Mouse (Mus musculus) splenic B cell, adult 2 months (primary cell): ENCODE measurements around the gene Tdrd6.

ENCODE experiments used
- DNase-seq: peaks from one replicate; pipeline ENCODE4 v3.0.0-alpha.2; 2011; ENCODE audit warnings: low read depth, low spot score
- H3K27me3 ChIP-seq: 2 replicates; pipeline ENCODE4 v1.6.1; 2012; ENCODE audit warnings: mild to moderate bottlenecking, low read length, moderate library complexity, mixed read lengths; ENCODE audit not compliant: control insufficient read depth, poor library complexity, insufficient read depth, severe bottlenecking
- H3K36me3 ChIP-seq: 2 replicates; pipeline ENCODE4 v1.6.1; 2012; ENCODE audit warnings: mild to moderate bottlenecking, low read length, moderate library complexity, mixed read lengths; ENCODE audit not compliant: control insufficient read depth, poor library complexity, insufficient read depth, severe bottlenecking

The Tdrd6 gene

DNA sequence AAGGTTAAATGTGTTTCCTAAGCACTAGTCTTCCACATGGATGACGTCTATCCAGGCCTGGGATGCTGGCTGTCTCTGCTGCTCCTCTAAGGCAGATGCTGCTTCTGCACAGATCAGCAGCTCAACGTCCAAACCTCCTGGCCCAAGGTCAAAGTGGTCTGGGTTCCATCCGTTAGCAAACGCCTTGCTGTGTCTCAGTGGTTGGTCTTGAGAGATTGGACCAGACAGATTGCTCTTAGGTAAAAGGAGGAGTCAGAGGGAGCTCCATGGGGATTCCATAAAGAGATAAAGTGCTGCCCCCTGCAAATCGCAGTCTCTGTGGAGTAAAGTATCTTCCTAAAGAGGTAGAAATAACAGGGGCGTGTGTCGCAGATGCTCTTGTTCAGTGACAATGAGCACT lies 13.1 kb upstream of the Tdrd6 start:
- no peak for DNase-seq
- Histone ChIP-seq H3K27me3 (no peaks in the 10 kb centered on the region), H3K36me3 (no peaks in the 10 kb centered on the region)

- no peaks in the 10 kb centered on the region for H3K36me3 ChIP-seq
- no peak for DNase-seq
- no peaks in the 10 kb centered on the region for H3K27me3 ChIP-seq
These were observed 10.7 kb upstream of the Tdrd6 start for GRCm38 (mm10) chr17:43640825-43641224.

- Histone ChIP-seq H3K27me3 (no peaks in the 10 kb centered on the region), H3K36me3 (no peaks in the 10 kb centered on the region)
- no peak for DNase-seq
These were observed 7.0 kb upstream of the Tdrd6 start for GRCm38 (mm10) chr17:43637146-43637545.

GRCm38 (mm10) chr17:43630427-43630760 lies 295 bp upstream of the Tdrd6 start:
- H3K27me3 ChIP-seq, result no peaks in the 10 kb centered on the region
- H3K36me3 ChIP-seq, result no peaks in the 10 kb centered on the region
- DNase-seq, result no peak

- Histone ChIP-seq H3K27me3 (no peaks in the 10 kb centered on the region), H3K36me3 (no peaks in the 10 kb centered on the region)
- DNase-seq, result no peak
These were observed 1.0 kb downstream of the Tdrd6 start for GRCm38 (mm10) chr17:43629026-43629495.

DNA sequence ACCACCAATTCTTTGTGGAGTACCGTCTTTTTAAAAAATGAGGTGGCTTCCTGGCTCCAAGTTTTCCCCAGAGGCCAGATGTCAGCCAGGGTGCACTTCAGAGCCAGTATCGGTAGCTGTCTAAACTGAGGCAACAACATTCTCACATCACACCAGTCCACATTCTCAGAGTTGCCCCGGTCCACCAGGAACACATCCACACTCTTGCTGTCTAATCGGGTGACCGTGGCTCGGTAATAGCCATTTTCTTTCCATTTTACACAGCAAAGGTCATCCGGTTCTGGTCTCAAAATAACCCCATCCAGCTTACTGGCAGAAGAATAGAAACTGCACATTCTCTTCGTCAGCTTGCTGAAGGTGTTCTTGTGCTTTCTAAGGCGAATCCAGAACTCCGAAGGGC lies 1.9 kb downstream of the Tdrd6 start:
- DNase-seq, result no peak
- no peaks in the 10 kb centered on the region for H3K27me3 ChIP-seq
- no peaks in the 10 kb centered on the region for H3K36me3 ChIP-seq

GRCm38 (mm10) chr17:43622076-43622475 lies 8.0 kb downstream of the Tdrd6 start:
- H3K36me3 ChIP-seq, result no peaks in the 10 kb centered on the region
- no peaks in the 10 kb centered on the region for H3K27me3 ChIP-seq
- no peak for DNase-seq

GRCm38 (mm10) chr17:43619156-43619555 lies 10.9 kb downstream of the Tdrd6 start:
- Histone ChIP-seq H3K36me3 (no peaks in the 10 kb centered on the region), H3K27me3 (no peaks in the 10 kb centered on the region)
- no peak for DNase-seq

DNA sequence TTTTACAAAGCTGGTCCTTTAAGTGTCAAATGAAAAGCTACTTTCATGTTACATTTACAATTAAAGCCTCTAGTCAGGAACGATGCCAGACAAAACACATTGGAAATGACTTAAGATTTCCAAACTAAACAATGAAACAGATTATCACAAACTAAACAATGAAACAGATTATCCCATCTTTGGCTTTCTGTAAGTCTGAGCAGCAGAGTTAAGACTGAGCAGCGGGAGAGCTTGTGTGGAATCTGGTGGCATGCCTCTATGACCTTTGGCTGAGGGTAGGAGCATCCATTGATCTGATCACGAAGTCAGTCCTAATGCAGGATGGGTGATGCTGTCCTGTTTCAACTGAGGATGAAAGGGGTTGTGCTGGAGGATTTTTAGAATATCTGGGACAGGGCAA lies 17.9 kb downstream of the Tdrd6 start:
- no peaks in the 10 kb centered on the region for H3K36me3 ChIP-seq
- no peak for DNase-seq
- H3K27me3 ChIP-seq, result no peaks in the 10 kb centered on the region

GRCm38 (mm10) chr17:43611586-43611985 lies 18.5 kb downstream of the Tdrd6 start:
- Histone ChIP-seq H3K27me3 (no peaks in the 10 kb centered on the region), H3K36me3 (no peaks in the 10 kb centered on the region)
- DNase-seq, result peak; percentile 67

- peak; percentile 79 for DNase-seq
- Histone ChIP-seq H3K27me3 (no peaks in the 10 kb centered on the region), H3K36me3 (no peaks in the 10 kb centered on the region)
These were observed 23.4 kb downstream of the Tdrd6 start for GRCm38 (mm10) chr17:43606704-43607103.

DNA sequence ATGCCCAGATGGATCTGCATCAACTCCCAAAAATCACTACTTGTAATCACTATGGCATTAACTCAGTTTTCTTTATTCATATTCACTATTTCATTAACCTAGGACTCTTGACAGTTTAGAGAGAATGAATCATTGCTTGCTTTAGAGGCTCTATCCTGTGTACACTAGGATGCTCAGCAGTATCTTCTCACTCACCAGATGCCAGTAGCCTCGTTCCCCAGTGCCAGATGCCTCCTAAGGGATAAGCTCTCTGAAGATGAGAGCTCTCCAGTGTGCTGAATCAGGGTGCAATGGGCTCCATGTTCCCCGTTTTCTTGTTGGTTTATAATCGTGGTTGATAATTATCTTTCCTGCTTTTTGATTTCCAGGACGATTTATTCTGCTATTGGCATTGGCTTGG lies 31.4 kb downstream of the Tdrd6 start:
- H3K36me3 ChIP-seq, result no peaks in the 10 kb centered on the region
- no peaks in the 10 kb centered on the region for H3K27me3 ChIP-seq
- no peak for DNase-seq

DNA sequence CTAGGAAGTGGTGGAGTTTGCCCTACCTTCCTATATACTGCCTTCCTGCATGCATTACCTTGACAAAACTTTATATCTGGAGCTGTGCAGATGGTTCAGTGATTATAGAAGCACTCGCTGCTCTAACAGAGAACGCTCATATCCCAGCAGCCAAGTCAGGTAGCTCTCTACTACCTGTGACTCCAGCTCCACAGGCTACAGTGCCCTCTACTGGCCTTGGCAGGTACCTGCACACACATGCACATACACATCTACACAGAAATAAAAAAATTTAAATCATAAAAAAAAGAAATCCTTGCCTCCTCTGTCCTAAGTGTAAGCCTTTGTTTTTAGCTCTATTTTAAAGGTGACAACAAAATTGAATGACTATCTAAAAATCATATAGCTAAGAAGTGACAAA lies 32.4 kb downstream of the Tdrd6 start:
- DNase-seq, result no peak
- no peaks in the 10 kb centered on the region for H3K27me3 ChIP-seq
- H3K36me3 ChIP-seq, result no peaks in the 10 kb centered on the region

DNA sequence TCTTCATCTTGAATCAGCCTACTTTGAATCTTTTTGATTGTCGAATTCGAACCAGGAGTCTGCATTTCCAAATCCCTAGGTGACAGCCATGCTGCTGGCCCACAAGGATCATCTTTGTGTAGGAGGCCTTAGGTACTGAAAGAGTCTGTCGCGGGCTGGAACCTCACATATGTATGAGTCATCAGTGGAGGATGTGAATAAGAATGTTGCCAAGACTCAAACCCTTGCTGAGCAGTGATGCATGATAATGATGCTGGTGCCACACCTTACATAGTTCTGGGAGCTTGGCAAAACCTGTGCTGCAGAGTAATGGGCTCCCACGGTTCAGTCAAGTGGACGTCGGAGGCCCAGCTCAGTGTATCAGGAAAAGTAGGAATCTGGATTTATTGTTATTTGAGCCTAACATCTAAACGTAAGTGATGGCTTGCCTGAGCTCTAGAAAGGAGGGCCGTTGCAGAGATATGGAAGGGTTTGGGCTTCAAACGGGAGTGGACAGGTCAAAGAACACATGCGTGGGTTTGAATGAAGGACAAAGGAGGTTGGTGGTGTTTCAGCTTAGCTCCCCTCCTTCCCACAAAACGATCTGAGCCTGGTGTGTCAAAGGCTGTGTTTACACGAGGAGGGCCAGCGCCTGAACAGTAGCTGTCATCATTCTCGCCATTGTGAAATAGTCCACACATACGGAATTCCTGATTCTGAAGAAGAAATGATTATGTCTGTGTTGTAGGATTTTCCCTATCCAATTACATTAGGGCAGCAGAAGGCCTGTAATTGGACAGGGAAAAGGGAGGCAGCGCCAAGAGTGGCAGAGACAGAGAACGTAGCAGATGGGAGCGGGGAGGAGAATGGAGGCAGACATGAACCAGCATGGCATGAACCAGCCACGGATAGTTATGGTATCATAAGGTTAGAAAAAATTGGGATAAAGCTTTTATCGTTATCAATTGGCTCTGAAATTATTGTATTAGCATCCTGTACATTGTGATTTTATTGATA lies 37.5 kb downstream of the Tdrd6 start:
- Histone ChIP-seq H3K27me3 (no peaks in the 10 kb centered on the region), H3K36me3 (no peaks in the 10 kb centered on the region)
- no peak for DNase-seq

DNA sequence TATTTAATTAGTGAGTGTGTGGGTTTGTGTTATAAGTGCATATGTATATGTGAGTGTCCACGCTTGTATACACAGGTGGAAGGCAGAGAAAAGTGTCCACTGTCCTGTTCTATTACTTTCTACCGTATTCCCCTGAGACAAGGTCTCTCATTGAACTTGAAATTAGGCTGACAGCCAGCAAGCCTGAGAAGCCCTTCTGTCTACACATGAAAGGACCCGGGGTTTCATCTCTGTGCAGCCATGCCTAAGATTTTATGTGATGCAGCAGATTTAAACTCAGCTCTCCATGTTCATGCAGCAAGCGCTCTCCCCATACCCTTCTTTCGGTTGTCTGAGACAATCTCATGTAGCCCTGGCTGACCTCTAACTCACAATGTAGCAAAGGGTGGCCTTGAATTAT lies 39.6 kb downstream of the Tdrd6 start:
- Histone ChIP-seq H3K27me3 (no peaks in the 10 kb centered on the region), H3K36me3 (no peaks in the 10 kb centered on the region)
- no peak for DNase-seq

DNA sequence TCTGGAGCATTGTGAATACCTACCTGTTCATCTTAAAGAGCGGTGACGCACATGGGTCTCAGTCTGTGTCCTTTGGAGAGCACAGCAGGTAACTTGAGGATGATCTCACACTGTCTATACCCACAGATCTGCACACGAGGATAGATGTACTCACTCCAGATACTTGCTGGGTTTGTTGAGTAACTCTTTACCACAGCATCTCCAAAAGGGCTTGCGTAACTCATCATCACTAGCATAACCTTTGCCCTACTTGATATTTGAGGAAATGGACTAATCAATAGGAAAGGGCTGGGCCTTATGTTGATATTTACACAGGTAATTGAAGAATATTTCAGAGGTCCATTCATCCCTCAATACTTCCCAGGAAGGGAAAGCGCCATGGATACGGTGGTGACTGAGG lies 40.3 kb downstream of the Tdrd6 start:
- Histone ChIP-seq H3K27me3 (no peaks in the 10 kb centered on the region), H3K36me3 (no peaks in the 10 kb centered on the region)
- no peak for DNase-seq
